Mouse (Mus musculus) myocyte (in vitro differentiated cells): ENCODE data around the gene Srsf10. TPM values are rescaled to one million over a fixed set of nuclear protein-coding genes. Genes with fewer than 3 reads are reported as not detected.

Source experiments
- H3K27me3 ChIP-seq: one replicate; pipeline ENCODE4 v1.6.1; 2011; ENCODE audit not compliant: control insufficient read depth, insufficient read depth, insufficient read length
- H3K36me3 ChIP-seq: one replicate; pipeline ENCODE4 v1.6.1; 2011; ENCODE audit not compliant: control insufficient read depth, insufficient read depth
- H3K4me2 ChIP-seq: one replicate; pipeline ENCODE4 v1.6.1; 2011; ENCODE audit warnings: low read depth, control low read depth
- H3K4me3 ChIP-seq: one replicate; pipeline ENCODE4 v1.5.1; 2011; ENCODE audit warnings: mild to moderate bottlenecking, control low read depth, moderate library complexity
- H3K79me2 ChIP-seq: one replicate; pipeline ENCODE4 v1.6.1; 2011; ENCODE audit not compliant: control insufficient read depth, insufficient read depth
- H3ac ChIP-seq: one replicate; pipeline ENCODE4 v1.6.1; 2011; ENCODE audit not compliant: control insufficient read depth, insufficient read length
- CEBPB ChIP-seq: IDR thresholded peaks from 2 replicates; pipeline ENCODE4 v1.6.1; 2011; ENCODE audit warnings: mild to moderate bottlenecking, moderate library complexity; ENCODE audit not compliant: poor library complexity, insufficient read depth, severe bottlenecking
- E2F4 ChIP-seq: IDR thresholded peaks from one replicate; pipeline ENCODE4 v1.6.1; 2011; ENCODE audit warnings: mild to moderate bottlenecking, control low read depth, moderate library complexity; ENCODE audit not compliant: insufficient read depth
- MAX ChIP-seq: IDR thresholded peaks from one replicate; pipeline ENCODE4 v1.6.1; 2011; ENCODE audit warnings: low read depth, mild to moderate bottlenecking, control low read depth
- MYOD1 ChIP-seq, 3 experiments: IDR thresholded peaks; one replicate each; pipeline ENCODE4 v1.6.1; 2011; ENCODE audit warnings: control low read depth in 2 of 3, low read depth in 2 of 3, mild to moderate bottlenecking in 2 of 3, moderate library complexity in 1 of 3; ENCODE audit not compliant: insufficient read length in 2 of 3, control insufficient read depth in 1 of 3
- MYOG ChIP-seq, 3 experiments: IDR thresholded peaks; one replicate each; pipeline ENCODE4 v1.6.1; 2011; ENCODE audit warnings: control low read depth in 2 of 3, low read depth in 2 of 3, mild to moderate bottlenecking in 2 of 3; ENCODE audit not compliant: insufficient read length in 2 of 3, control insufficient read depth in 1 of 3, insufficient read depth in 1 of 3
- POLR2A ChIP-seq: IDR thresholded peaks from one replicate; pipeline ENCODE4 v1.6.1; 2011; ENCODE audit warnings: low read depth, mild to moderate bottlenecking, control low read depth, moderate library complexity; ENCODE audit not compliant: insufficient read length
- POLR2AphosphoS2 ChIP-seq: IDR thresholded peaks from one replicate; pipeline ENCODE4 v1.6.1; 2011; ENCODE audit warnings: low read depth, control low read depth; ENCODE audit not compliant: insufficient read length
- REST ChIP-seq: IDR thresholded peaks from one replicate; pipeline ENCODE4 v1.6.1; 2011; ENCODE audit warnings: mild to moderate bottlenecking, control low read depth, moderate library complexity; ENCODE audit not compliant: insufficient read depth, insufficient read length
- SRF ChIP-seq: IDR thresholded peaks from one replicate; pipeline ENCODE4 v1.6.1; 2011; ENCODE audit warnings: low read depth; ENCODE audit not compliant: control insufficient read depth, insufficient read length
- TCF12 ChIP-seq: IDR thresholded peaks from one replicate; pipeline ENCODE4 v1.6.1; 2011; ENCODE audit warnings: mild to moderate bottlenecking, control low read depth; ENCODE audit not compliant: poor library complexity, insufficient read depth, severe bottlenecking
- TCF3 ChIP-seq: IDR thresholded peaks from one replicate; pipeline ENCODE4 v1.6.1; 2011; ENCODE audit warnings: low read depth, control low read depth; ENCODE audit not compliant: insufficient read length
- USF1 ChIP-seq: IDR thresholded peaks from one replicate; pipeline ENCODE4 v1.6.1; 2011; ENCODE audit warnings: low read depth, mild to moderate bottlenecking, control low read depth, moderate library complexity
- polyA plus RNA-seq: library from polyadenylated mRNA; unstranded; fragments of >200 nt; fragmentation: generic; extraction: Trizol; gene quantifications from one replicate; pipeline ENCODE4 v1.2.1, GENCODE M21; 2012; ENCODE audit warnings: missing spikeins

Srsf10 gene
- polyA plus RNA-seq, 1 experiment = 22.3 TPM

- TF ChIP-seq MYOD1 (IDR thresholded peaks at IDR 0.05; ENCODE audit: control insufficient read depth in 1 of 3, insufficient read length in 2 of 3, low read depth in 2 of 3) (no peak), REST (no peak), SRF (no peak), MYOG (IDR thresholded peaks at IDR 0.05; ENCODE audit: control insufficient read depth in 1 of 3, insufficient read depth in 1 of 3, insufficient read length in 2 of 3, low read depth in 2 of 3) (no peak)
- Histone ChIP-seq H3K27me3 (peaks cover 18% of the 10 kb centered on the region), H3ac (no peak overlapping the region), H3K36me3 (no peaks in the 10 kb centered on the region), H3K79me2 (no peaks in the 10 kb centered on the region), H3K4me3 (no peak overlapping the region), H3K4me2 (no peak overlapping the region)
Measured at GRCm38 (mm10) chr4:135900008-135900407, 44.5 kb downstream of the Srsf10 start.

- H3ac ChIP-seq = no peak overlapping the region
- no peak overlapping the region for H3K4me3 ChIP-seq
- no peak for TF ChIP-seq SRF
- no peak for TF ChIP-seq REST
- no peak for TF ChIP-seq POLR2AphosphoS2
- no peak for TF ChIP-seq MAX
- TF ChIP-seq MYOD1 (IDR thresholded peaks at IDR 0.05; ENCODE audit: control insufficient read depth in 1 of 3, insufficient read length in 2 of 3, low read depth in 2 of 3) = no peak
- no peak for TF ChIP-seq USF1
- no peak for TF ChIP-seq TCF3
- no peak for TF ChIP-seq TCF12
- TF ChIP-seq CEBPB = no peak
- TF ChIP-seq POLR2A = no peak
Measured at GRCm38 (mm10) chr4:135902606-135903242, 47.2 kb downstream of the Srsf10 start.

GRCm38 (mm10) chr4:135904810-135905209, 49.3 kb downstream of the Srsf10 start:
- TF ChIP-seq SRF = no peak
- no peak for TF ChIP-seq TCF12
- TF ChIP-seq POLR2A = no peak
- no peak for TF ChIP-seq E2F4
- TF ChIP-seq POLR2AphosphoS2 = no peak
- no peak for TF ChIP-seq REST
- no peak for TF ChIP-seq CEBPB
- no peak for TF ChIP-seq MYOG (IDR thresholded peaks at IDR 0.05; ENCODE audit: control insufficient read depth in 1 of 3, insufficient read depth in 1 of 3, insufficient read length in 2 of 3, low read depth in 2 of 3)
- TF ChIP-seq MYOD1 (IDR thresholded peaks at IDR 0.05; ENCODE audit: control insufficient read depth in 1 of 3, insufficient read length in 2 of 3, low read depth in 2 of 3) = no peak
- no peak for TF ChIP-seq MAX
- TF ChIP-seq TCF3 = no peak
- no peak for TF ChIP-seq USF1
- no peak overlapping the region for H3ac ChIP-seq
- no peak overlapping the region for H3K4me2 ChIP-seq
- H3K27me3 ChIP-seq = peaks cover 15% of the 10 kb centered on the region
- no peak overlapping the region for H3K4me3 ChIP-seq
- no peaks in the 10 kb centered on the region for H3K36me3 ChIP-seq
- H3K79me2 ChIP-seq = no peaks in the 10 kb centered on the region

More at GRCm38 (mm10) chr4:135902606-135903242, 47.2 kb downstream of the Srsf10 start:
- H3K27me3 ChIP-seq = peaks cover 15% of the 10 kb centered on the region
- H3K79me2 ChIP-seq = no peaks in the 10 kb centered on the region
- H3K36me3 ChIP-seq = no peaks in the 10 kb centered on the region
- H3K4me2 ChIP-seq = no peak overlapping the region

GRCm38 (mm10) chr4:135906633-135907032, 51.1 kb downstream of the Srsf10 start:
- Histone ChIP-seq H3K4me2 (no peak overlapping the region), H3K27me3 (peaks cover 22% of the 10 kb centered on the region), H3K36me3 (no peaks in the 10 kb centered on the region), H3K79me2 (no peaks in the 10 kb centered on the region), H3K4me3 (no peak overlapping the region), H3ac (no peak overlapping the region)
- TF ChIP-seq POLR2AphosphoS2 (no peak), POLR2A (no peak), CEBPB (no peak), E2F4 (no peak), TCF3 (no peak), TCF12 (no peak), MAX (no peak), SRF (no peak), USF1 (no peak), REST (no peak), MYOG (IDR thresholded peaks at IDR 0.05; ENCODE audit: control insufficient read depth in 1 of 3, insufficient read depth in 1 of 3, insufficient read length in 2 of 3, low read depth in 2 of 3) (no peak), MYOD1 (IDR thresholded peaks at IDR 0.05; ENCODE audit: control insufficient read depth in 1 of 3, insufficient read length in 2 of 3, low read depth in 2 of 3) (no peak)
